Mouse (Mus musculus) intestine, embryonic 16.5 days (tissue): ENCODE measurements at regions not wholly inside any gene's neighbourhood (a gene's known extent, or its start where the extent isn't known, plus 50 kb on each side); places are given as distances from the start of the nearest gene placed in this dataset.

Experiments used
- ATAC-seq: fragments of 200-750 bp; cut with Nextera tagmentation; 2 replicates; pipeline ENCODE4 v1.8.0; 2017; ENCODE audit warnings: moderate TSS enrichment, moderate library complexity
- H3K27ac ChIP-seq: fragments of 300-500 bp; sonication (generic); 2 replicates; pipeline ENCODE4 v1.5.1; 2014; ENCODE audit warnings: mild to moderate bottlenecking, low read length
- H3K27me3 ChIP-seq: fragments of 300-500 bp; sonication (generic); replicated peaks from 2 replicates; pipeline ENCODE4 v1.6.1; 2014; ENCODE audit warnings: low read length, control low read depth, mixed read lengths; ENCODE audit not compliant: control insufficient read depth, insufficient read depth
- H3K36me3 ChIP-seq: fragments of 300-500 bp; sonication (generic); 2 replicates; pipeline ENCODE4 v1.6.1; 2014; ENCODE audit warnings: low read length, control low read depth; ENCODE audit not compliant: control insufficient read depth, insufficient read depth
- H3K4me1 ChIP-seq: fragments of 300-500 bp; sonication (generic); 2 replicates; pipeline ENCODE4 v1.6.1; 2014; ENCODE audit warnings: low read length, control low read depth, mixed read lengths; ENCODE audit not compliant: control insufficient read depth, insufficient read depth
- H3K4me2 ChIP-seq: fragments of 300-500 bp; sonication (generic); 2 replicates; pipeline ENCODE4 v1.6.1; 2014; ENCODE audit warnings: low read depth, low read length, control low read depth
- H3K4me3 ChIP-seq: fragments of 300-500 bp; sonication (generic); 2 replicates; pipeline ENCODE4 v1.5.1; 2014; ENCODE audit warnings: mild to moderate bottlenecking, low read length
- H3K9ac ChIP-seq: fragments of 300-500 bp; sonication (generic); 2 replicates; pipeline ENCODE4 v1.6.1; 2014; ENCODE audit warnings: low read depth, low read length
- H3K9me3 ChIP-seq: fragments of 300-500 bp; sonication (generic); 2 replicates; pipeline ENCODE4 v1.6.1; 2016; ENCODE audit warnings: low read length, control low read depth; ENCODE audit not compliant: control insufficient read depth
- WGBS: fragments of 180-500 bp; shearing (Covaris S2); extraction: QIAGEN DNeasy Blood & Tissue Kit; methylation state at CpG from one replicate; pipeline ENCODE4 v1.1.7; 2014; 5-methylcytosine and 5-hydroxymethylcytosine counted together

DNA sequence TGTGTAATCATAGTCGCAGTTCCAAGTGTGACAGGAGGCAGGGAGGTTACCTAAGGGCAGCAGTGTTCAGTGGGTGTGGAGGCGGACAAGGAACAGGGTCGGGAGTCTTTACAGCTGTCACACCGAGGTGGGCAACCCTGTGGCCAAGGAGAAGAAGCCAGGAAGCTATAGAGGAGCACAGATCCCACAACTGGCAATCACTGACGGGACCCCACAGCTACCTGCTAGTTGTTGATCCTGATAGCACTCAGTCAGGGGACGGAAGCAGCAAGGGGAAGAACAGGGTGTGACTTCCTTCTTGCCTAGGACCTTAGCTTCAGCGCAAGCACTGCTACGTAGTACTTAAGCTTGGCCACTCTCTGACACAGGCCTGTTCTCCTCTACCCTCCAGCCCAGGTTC is 188.2 kb downstream of the Irx2 start:
- H3K9ac ChIP-seq = no peak overlapping the region
- no peak for ATAC-seq
- H3K4me2 ChIP-seq = no peak overlapping the region
- H3K36me3 ChIP-seq = no peaks in the 10 kb centered on the region
- H3K4me3 ChIP-seq = no peak overlapping the region
- H3K27me3 ChIP-seq = peaks cover 16% of the 10 kb centered on the region
- H3K9me3 ChIP-seq = no peaks in the 10 kb centered on the region
- 12% methylated on average over 8 of the region's 8 CpGs for WGBS
- H3K27ac ChIP-seq = no peak overlapping the region
- no peaks in the 10 kb centered on the region for H3K4me1 ChIP-seq

DNA sequence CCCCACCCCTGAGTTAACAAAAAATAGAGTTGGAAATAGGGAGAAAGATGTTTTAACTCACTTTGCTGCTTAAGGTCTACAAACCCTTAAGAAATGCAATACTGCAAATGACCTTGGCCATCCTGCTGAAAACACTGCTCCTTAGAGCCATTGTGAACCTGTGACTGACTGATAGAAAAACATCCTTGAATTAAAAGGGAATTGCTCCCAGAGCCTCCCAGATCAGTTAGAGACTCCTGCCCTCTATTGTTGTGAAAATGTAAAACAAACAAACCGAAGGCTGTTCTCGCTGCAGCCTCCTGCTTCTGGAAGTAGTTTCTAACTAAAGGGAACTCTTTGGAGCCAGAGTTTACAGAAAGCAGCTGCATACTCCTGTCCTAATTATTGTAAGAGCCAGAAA is 188.9 kb downstream of the Irx2 start:
- no peaks in the 10 kb centered on the region for H3K9me3 ChIP-seq
- WGBS = 21% methylated on average over 2 of the region's 2 CpGs
- no peak for ATAC-seq
- H3K9ac ChIP-seq = no peak overlapping the region
- H3K36me3 ChIP-seq = no peaks in the 10 kb centered on the region
- H3K27me3 ChIP-seq = peaks cover 16% of the 10 kb centered on the region
- no peaks in the 10 kb centered on the region for H3K4me1 ChIP-seq
- H3K4me3 ChIP-seq = no peak overlapping the region
- H3K4me2 ChIP-seq = no peak overlapping the region
- no peak overlapping the region for H3K27ac ChIP-seq

DNA sequence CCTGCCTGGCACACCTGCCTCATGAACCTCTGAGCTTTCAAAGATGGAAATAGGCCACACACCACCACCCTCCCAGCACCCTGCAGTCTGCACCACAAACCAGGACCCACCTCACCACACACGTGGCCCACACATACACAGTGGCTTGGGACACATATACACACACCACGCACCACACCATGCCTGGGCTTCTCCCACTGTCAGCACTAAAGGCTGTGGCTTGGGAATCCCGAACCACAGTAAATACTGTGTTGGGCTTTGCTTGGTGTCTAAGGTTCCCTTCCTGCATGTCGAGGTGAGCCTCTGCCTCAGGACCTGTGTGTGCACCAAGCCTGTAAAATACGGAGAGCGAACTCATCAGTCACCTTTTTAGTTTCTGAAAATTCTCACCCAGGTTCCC is 189.3 kb downstream of the Irx2 start:
- no peak overlapping the region for H3K27ac ChIP-seq
- peaks cover 16% of the 10 kb centered on the region for H3K27me3 ChIP-seq
- H3K9me3 ChIP-seq = no peaks in the 10 kb centered on the region
- WGBS = 13% methylated on average over 6 of the region's 6 CpGs
- no peak overlapping the region for H3K4me3 ChIP-seq
- H3K36me3 ChIP-seq = no peaks in the 10 kb centered on the region
- H3K4me2 ChIP-seq = no peak overlapping the region
- ATAC-seq = no peak
- no peaks in the 10 kb centered on the region for H3K4me1 ChIP-seq
- H3K9ac ChIP-seq = no peak overlapping the region

- ATAC-seq = no peak
- H3K4me3 ChIP-seq = no peak overlapping the region
- H3K36me3 ChIP-seq = no peaks in the 10 kb centered on the region
- no peak overlapping the region for H3K4me2 ChIP-seq
- H3K27ac ChIP-seq = no peak overlapping the region
- H3K9me3 ChIP-seq = no peaks in the 10 kb centered on the region
- WGBS = 43% methylated on average over 3 of the region's 3 CpGs
- no peaks in the 10 kb centered on the region for H3K27me3 ChIP-seq
- no peak overlapping the region for H3K9ac ChIP-seq
- H3K4me1 ChIP-seq = no peaks in the 10 kb centered on the region
Measured at GRCm38 (mm10) chr13:72826613-72827012, 198.0 kb downstream of the Irx2 start.

- H3K4me1 ChIP-seq = no peaks in the 10 kb centered on the region
- H3K27me3 ChIP-seq = no peaks in the 10 kb centered on the region
- no peak overlapping the region for H3K27ac ChIP-seq
- WGBS = 63% methylated on average over 3 of the region's 3 CpGs
- no peak for ATAC-seq
- no peak overlapping the region for H3K4me3 ChIP-seq
- no peaks in the 10 kb centered on the region for H3K36me3 ChIP-seq
- H3K4me2 ChIP-seq = no peak overlapping the region
- no peak overlapping the region for H3K9ac ChIP-seq
- no peaks in the 10 kb centered on the region for H3K9me3 ChIP-seq
Measured at GRCm38 (mm10) chr13:72829331-72829730, 200.7 kb downstream of the Irx2 start.

DNA sequence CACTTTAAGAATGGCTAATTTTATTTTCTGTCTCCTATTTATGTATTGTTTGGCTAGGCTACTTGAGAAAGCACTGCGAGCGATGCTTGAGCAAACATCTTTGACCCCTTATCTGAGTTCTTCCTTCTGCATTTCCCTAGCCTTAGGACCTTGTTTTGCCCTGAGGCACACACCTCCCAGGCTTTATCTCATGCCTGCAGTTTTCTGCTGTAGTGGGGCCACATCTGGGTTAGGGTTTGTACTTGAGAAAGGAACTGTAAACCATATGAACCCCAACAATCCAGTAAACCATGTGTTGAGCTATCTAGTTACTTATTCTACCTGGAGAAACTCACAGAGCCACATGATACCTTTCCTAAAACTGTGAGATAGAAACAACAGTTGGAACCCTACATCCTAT is 204.7 kb downstream of the Irx2 start:
- no peaks in the 10 kb centered on the region for H3K27me3 ChIP-seq
- H3K4me2 ChIP-seq = no peak overlapping the region
- no peaks in the 10 kb centered on the region for H3K36me3 ChIP-seq
- H3K9ac ChIP-seq = no peak overlapping the region
- WGBS = 60% methylated on average over 2 of the region's 2 CpGs
- H3K27ac ChIP-seq = no peak overlapping the region
- ATAC-seq = no peak
- no peak overlapping the region for H3K4me3 ChIP-seq
- no peaks in the 10 kb centered on the region for H3K4me1 ChIP-seq
- no peaks in the 10 kb centered on the region for H3K9me3 ChIP-seq

DNA sequence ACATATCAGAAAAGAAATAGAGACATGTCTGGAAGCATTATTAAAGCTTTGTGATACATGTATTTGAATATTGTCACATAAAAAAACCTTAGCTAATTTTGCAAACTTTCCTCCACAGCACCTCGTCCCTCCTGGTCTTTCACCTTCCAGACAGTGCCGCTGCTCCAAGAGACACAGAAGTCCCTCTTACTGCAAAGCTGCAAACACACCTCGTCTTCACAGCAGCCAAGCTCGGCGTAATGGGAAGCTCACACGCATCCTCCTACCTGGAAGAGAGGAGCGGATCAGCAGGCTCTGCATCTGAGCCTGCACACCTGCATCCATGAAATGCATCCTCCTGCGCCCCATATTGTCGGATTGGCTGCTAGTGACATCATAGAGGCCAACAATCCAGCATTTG is 208.4 kb downstream of the Irx2 start:
- no peak overlapping the region for H3K4me2 ChIP-seq
- H3K4me1 ChIP-seq = no peaks in the 10 kb centered on the region
- no peaks in the 10 kb centered on the region for H3K27me3 ChIP-seq
- 73% methylated on average over 9 of the region's 9 CpGs for WGBS
- no peaks in the 10 kb centered on the region for H3K9me3 ChIP-seq
- no peak overlapping the region for H3K27ac ChIP-seq
- H3K9ac ChIP-seq = no peak overlapping the region
- ATAC-seq = no peak
- H3K36me3 ChIP-seq = no peaks in the 10 kb centered on the region
- H3K4me3 ChIP-seq = no peak overlapping the region

DNA sequence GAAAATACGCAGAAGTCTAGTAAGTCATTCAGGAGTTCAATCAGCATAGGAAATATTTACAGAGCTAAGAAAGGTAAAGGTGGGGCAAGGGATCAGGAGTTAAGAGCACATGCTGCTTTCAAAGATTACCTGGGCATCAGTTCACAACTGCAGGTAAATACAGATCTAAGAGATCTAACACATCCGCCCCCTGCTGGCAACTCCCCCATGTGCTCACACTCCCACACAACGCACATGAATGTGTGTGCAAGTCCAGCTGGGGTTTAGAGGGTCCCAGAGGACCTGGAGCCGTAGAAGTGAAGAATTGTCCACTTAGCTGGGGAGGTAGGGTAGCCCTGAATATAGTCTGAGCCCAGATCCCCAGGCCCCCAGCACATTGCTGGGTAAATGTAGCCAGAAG is 219.5 kb downstream of the Irx2 start:
- H3K4me2 ChIP-seq = no peak overlapping the region
- H3K27me3 ChIP-seq = no peaks in the 10 kb centered on the region
- 62% methylated on average over 4 of the region's 4 CpGs for WGBS
- ATAC-seq = no peak
- H3K27ac ChIP-seq = no peak overlapping the region
- H3K4me1 ChIP-seq = no peaks in the 10 kb centered on the region
- H3K9me3 ChIP-seq = no peaks in the 10 kb centered on the region
- H3K4me3 ChIP-seq = no peak overlapping the region
- no peaks in the 10 kb centered on the region for H3K36me3 ChIP-seq
- no peak overlapping the region for H3K9ac ChIP-seq

- Histone ChIP-seq H3K27ac (no peak overlapping the region), H3K9ac (no peak overlapping the region), H3K4me2 (no peak overlapping the region), H3K9me3 (no peaks in the 10 kb centered on the region), H3K36me3 (no peaks in the 10 kb centered on the region), H3K27me3 (no peaks in the 10 kb centered on the region), H3K4me3 (no peak overlapping the region), H3K4me1 (no peaks in the 10 kb centered on the region)
- 77% methylated on average over 11 of the region's 11 CpGs for WGBS
- no peak for ATAC-seq
Measured at GRCm38 (mm10) chr13:72849841-72850240, 221.2 kb downstream of the Irx2 start.

GRCm38 (mm10) chr13:72852896-72853295 is 224.3 kb downstream of the Irx2 start:
- WGBS = 71% methylated on average over 4 of the region's 4 CpGs
- Histone ChIP-seq H3K4me2 (no peak overlapping the region), H3K9me3 (no peaks in the 10 kb centered on the region), H3K9ac (no peak overlapping the region), H3K36me3 (no peaks in the 10 kb centered on the region), H3K4me3 (no peak overlapping the region), H3K27ac (no peak overlapping the region), H3K4me1 (no peaks in the 10 kb centered on the region), H3K27me3 (no peaks in the 10 kb centered on the region)
- no peak for ATAC-seq
